Mouse (Mus musculus): ENCODE measurements at regions not wholly inside any gene's neighbourhood (a gene's known extent, or its start where the extent isn't known, plus 50 kb on each side); places are given as distances from the start of the nearest gene placed in this dataset.

DNA sequence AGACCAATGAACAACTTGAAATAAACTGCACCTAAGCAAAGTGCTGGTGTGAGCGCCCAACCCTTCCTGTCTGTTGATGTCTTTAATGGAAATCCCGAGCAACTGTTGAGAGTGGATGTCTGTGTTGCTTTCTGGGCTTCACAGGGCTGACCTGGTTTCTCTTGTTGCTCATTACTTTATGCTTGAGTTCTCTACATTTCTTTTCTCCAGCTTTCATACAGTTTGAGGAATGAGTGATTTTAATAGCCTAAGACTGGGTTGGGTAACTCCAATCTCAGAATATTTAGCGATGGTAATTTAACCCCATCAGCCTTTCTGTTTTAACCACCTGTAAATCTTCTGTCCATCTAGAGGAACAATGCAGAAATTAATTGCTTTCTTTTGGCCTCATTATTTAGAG lies 890.2 kb upstream of the Sel1l start:
- TF ChIP-seq CTCF (IDR thresholded peaks at IDR 0.05; ENCODE audit: low read depth) (no peak), EP300 (IDR thresholded peaks at IDR 0.05; ENCODE audit: low read depth) (no peak)

All from liver, postnatal 0 days (tissue).